Mouse (Mus musculus) mature B cell (primary cell): ENCODE measurements around the gene Rnf207.

ENCODE experiments used
- in situ Hi-C: fragments of 300-500 bp; cut with MboI; formaldehyde crosslinking; loops from 2 replicates; pipeline ENCODE4 v1.14.3; 2019

Gene Rnf207

GRCm38 (mm10) chr4:152294188-152294929 is 24.4 kb downstream of the Rnf207 start:
- in situ Hi-C loops, result loop anchor here (5.0 kb wide), 1 partner anchor 122 kb away; no protein-coding TSS in a partner anchor

DNA sequence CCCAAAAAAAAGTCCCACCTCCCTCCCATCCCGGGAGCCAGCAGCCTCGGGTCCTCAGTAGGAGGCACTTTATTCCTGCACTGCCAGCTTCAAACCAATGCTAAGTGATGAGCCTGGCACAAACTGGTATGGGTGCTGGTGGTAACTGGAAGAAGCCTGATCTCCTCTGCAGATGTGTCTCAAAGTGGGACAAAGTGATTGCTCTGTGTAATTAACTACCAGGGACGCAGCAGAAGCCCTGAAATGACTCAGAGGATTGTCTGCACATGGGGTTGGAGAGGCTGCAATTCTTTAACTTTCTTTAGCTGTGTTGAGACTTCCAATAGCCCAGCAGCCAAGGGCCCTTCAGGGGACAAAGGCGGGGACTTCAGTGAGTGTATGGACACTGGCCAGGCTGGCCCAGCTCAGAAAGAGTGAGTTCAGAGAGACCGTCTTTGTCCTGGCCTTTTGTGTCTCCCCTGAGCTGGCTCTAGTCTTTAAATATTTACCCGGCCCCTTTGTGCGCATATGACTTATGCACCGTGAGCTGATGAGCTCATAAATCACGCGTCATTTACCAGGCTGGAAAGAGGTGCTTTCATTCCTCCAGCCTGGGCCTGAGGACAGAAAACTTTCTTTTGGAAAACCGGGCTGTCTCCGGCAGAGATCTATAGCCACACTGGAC is 26.6 kb downstream of the Rnf207 start:
- in situ Hi-C loops, result loop anchor here (5.0 kb wide), 1 partner anchor 120 kb away; no protein-coding TSS in a partner anchor

DNA sequence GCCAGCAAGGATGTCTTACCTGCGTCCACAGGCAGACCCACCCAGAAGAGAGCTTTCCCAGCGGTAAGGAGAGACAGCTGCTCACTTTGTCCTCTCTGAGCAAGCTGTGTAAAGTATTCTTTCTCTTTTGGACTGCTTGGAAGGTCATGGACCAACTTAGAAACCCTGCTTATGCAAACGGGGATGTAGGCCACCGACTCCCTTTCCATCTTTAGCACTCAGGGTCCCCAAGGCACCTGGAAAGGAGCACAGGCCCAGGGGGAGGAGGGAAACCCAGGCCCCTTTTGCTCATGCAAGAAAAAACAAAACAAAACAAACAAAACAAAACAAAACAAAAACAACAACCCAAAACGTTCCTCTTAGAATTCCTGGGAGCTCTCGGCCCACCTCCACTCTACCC is 27.2 kb downstream of the Rnf207 start, which contains the start of gene Hes3:
Gene Hes3, minus strand, starts transcription at position 101 of the 400 bp plus-strand sequence.
- in situ Hi-C loops, result loop anchor here (5.0 kb wide), 1 partner anchor 119 kb away; no protein-coding TSS in a partner anchor

DNA sequence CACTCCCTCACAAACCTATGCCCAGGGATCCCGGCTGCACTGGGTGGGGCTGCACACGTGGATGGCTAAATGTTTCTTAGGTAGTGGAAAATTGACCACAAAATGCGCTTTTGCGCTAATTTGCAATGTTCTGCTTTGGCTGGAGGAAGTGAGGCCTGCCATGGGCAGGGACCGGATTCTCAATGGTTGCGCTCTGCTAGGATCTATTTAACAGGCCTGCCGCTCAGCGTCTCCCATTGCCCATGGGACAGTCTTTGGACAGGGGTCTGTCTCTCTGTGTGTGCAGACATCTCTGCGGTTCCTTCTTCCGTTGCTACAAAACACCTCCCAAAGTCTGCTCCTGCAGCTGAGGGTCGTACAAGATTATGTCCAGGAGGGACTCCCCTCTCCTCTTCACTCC is 27.8 kb downstream of the Rnf207 start:
- in situ Hi-C loops, result loop anchor here (5.0 kb wide), 1 partner anchor 119 kb away; no protein-coding TSS in a partner anchor

DNA sequence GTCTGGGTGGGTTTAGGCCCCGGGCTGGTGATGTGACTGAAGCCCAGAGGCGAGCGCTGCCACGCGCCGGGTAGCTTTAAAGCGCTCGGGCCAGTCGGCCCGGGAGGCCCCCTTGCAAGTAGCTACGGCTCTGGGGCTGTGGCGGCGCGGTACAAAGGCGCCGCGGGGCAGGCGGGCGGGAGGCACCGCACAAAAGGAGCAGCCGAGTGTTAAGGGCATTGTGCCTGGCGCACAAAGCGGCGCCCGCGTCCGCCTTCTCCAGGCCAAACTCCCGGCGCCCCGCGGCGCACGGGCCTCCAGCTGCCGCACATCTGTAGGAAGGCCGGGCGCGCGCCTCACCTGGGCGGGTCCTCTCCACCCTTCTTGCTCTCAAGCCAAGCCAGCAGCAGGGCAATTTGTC is 28.4 kb downstream of the Rnf207 start:
- in situ Hi-C loops, result loop anchor here (5.0 kb wide), 1 partner anchor 118 kb away; no protein-coding TSS in a partner anchor

DNA sequence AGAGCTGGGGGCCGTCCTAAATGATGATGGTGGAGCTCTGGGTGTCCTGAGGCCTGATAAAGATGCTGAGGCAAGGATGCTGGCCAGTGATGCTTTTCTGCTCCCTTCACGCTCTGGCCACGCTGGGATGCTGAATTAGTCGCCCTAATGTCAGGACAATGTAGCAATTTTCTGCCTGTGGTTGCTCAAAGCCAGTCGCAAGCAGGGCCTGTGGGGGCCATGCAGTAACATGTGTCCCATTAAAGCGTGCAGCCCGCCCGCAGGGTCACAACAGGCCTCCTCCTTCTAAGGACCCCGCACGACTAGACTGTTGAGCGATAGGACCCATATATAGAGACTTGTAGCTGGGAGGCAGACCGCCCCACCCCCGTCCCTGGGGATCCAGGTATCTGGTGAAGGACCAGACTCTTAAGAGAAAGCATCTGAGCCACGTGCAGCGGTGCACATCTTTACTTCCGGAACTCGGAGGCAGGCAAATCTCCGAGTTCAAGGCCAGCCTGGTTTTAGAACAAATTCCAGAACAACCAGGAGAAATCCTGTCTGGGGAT is 30.3 kb downstream of the Rnf207 start:
- in situ Hi-C loops, result no loop called here

DNA sequence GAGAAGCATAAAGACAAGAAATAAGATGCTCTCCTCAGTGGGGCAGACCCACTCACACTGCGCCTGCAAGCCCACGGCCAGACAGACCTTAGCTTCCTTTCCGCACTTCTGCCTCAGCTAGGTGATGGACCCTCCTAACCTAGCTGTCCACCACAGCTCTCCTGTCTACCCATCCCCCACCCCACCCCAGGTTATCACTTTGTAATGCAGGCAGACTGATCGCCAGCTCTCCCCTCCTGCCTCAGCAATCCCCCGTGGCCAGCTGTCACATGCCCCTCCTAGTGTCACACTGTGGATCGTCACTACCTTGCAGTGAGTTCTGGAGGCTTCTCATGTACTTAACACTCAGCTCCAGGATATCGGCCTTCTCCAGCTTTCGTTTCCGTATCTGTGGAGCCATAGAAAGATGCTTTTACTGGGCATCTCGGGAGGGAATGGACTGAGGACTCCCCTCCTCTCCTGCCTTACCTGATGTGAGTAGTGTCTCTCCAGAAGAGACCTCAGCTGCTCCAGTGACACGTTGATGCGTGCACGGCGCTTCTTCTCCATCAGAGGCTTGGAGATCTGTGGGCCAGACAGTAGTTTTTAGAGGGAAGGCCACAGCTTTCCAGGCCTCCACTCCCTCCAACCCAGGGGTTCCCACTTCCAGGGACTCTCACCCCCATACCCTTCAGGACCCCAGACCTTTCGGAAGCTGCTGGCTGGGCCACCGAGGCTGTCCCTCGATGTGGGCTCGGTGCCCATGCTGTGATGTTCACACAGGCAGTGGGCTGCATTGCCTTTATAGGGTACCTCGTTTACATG is 31.3 kb downstream of the Rnf207 start:
- in situ Hi-C loops, result no loop called here

DNA sequence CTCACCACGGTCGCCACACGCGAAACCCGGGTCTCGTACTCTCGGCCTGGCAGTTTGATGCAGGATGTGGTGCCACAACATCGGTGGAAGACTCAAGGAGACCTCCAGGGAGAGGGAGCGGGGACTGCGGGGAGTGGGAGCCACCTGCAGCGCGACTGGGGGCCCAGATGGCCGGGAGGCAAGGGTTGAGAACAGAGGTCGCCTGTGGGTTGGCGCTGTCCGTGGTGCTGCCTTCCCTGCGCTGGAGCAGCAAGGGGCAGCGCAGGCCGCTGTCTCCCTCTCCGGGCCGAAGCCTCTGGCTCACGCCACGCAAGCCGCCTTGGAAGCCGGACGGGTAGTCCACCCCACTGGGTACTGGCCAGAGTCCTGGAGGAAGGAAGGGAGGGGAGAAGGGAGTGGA is 31.9 kb downstream of the Rnf207 start:
- in situ Hi-C loops, result no loop called here

- in situ Hi-C loops, result no loop called here
These were observed 32.6 kb downstream of the Rnf207 start for GRCm38 (mm10) chr4:152286183-152286582.

DNA sequence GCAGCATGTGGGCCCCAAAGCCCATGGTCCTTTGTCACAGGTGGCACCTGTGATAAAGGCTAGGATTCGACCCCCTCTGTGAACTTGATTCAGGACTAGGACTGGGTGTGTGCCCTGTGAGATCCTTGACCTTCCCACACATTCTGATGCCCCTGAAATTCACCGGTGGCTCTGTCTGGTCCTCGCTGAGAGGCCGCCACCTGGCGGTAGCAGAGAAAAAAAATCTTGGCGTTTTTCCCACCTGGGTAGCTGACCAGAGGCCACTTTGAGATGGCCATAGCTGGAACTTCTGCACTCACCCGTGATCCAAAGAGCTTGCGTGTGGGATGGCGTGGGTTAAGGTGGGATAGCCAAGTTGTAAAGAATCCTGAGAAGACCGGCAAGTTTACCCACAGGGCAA is 33.3 kb downstream of the Rnf207 start:
- in situ Hi-C loops, result no loop called here

DNA sequence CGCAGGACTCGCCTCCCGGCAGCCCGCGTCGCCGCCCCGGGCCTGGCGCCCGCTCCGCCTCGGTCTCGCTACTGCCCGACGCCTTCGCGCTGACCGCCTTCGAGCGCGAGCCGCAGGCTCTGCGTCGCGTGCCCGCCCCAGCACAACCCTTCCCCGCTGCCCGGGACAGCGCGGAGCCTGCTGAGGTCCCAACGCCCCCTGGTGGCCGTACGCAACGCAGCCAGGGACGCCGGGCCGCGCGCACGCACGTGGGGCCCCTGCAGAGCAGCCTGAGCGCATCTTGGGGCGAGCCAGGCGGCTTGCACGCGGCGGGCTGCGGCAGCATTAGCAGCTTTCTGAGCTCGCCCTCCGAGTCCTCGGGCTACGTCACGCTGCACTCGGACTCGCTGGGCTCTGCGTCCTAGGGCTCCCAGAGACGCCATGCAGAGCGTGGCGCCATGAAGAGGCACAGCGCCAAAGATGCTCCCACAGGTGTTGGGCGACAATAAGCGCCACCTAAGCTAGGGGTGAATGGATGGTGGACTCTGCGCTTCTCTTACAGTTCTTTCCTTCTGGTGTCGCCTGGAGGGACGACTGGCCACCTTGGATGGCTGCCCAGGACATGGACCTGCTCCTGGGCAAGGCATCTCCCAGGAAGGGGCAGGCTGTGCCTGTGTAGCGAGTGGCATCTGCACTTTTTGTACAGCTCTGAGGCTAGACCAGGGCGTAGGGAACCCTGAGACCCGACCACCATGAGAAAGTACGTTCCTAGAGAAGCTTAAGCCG is 35.4 kb downstream of the Rnf207 start:
- in situ Hi-C loops, result no loop called here

- in situ Hi-C loops, result no loop called here
These were observed 36.1 kb downstream of the Rnf207 start for GRCm38 (mm10) chr4:152282721-152283120.

DNA sequence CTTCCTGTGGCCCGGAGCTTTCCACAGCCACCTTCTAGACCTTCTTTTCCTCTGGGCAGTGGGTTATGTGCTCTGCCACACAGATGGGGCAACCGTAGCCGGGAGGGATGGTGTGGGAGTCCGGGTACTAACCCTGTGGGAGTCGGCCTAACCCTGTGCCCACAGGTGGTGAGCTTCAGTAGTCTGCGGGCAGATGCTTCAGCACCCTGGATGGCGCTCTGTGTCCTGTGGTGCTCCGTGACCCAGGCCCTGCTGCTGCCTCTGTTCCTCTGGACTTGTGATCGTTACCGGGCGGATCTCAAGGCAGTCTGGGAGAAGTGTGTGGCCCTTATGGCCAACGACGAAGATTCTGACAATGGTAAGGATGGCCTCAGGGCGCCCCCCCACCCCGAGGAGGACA is 37.2 kb downstream of the Rnf207 start:
- in situ Hi-C loops, result no loop called here

GRCm38 (mm10) chr4:152278986-152279385 is 39.8 kb downstream of the Rnf207 start:
- in situ Hi-C loops, result no loop called here

DNA sequence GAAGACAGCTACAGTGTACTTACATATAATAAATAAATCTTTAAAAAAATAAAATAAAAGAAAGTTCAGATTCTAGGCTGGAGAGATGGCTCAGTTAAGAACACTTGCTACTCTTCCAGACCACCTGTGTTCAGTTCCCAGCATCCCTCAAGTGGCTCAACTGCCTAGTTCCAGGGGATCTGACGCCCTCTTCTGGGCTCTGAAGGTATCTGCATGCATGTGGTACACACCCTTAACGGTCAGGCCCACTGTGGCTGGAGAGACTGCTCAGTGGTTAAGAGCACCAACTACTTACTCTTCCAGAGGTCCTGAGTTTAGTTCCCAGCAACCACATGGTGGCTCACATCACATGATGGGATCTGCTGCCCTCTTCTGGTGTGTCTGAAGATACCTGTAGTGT is 40.9 kb downstream of the Rnf207 start:
- in situ Hi-C loops, result no loop called here

- in situ Hi-C loops, result no loop called here
These were observed 42.1 kb downstream of the Rnf207 start for GRCm38 (mm10) chr4:152276389-152277347.

DNA sequence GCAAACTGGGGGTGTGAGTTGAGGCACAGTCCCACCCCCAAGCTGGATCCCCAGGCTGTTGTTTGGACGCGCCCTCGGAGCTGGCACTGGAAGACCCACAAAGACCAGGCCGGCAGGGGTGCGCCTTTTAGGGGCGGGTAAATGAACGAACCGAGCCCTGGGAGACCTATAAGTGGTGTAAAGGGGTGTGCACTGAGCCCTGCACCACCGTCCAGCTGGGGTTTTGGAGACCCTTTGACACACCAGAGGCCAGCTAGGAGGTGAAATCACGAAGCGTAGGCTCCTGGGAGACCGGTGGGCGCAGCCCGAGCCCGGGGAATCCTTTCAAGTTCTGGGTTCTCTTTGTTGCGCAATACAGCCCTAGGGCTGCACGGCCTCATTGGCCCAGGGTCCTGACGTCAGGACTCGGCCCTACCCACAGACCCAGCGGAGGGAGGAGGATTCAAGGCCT is 44.1 kb downstream of the Rnf207 start:
- in situ Hi-C loops, result no loop called here

- in situ Hi-C loops, result no loop called here
These were observed 45.1 kb downstream of the Rnf207 start, which contains the start of gene Gpr153 for GRCm38 (mm10) chr4:152273621-152274236. TSS of gene Gpr153 (plus strand) at chr4:152274232.

DNA sequence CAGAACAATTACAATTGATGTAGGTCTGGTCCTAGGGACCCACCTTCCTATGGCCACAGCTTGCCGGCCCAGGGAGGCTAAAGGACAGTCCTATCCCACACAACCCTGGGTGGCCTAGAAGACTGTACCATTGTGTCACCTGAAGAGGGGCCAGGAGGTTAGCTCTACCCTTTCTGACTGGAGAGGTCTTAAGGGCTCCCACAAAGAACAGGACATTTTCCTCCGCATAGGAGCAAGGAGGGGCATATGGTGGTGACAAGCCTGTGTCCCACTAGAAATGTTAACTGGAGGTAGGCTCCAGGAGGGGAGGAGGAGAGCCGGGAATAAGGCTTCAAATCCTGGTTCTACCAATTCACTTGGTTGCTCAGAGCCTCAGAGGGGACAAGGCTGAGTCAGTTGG is 45.6 kb downstream of the Rnf207 start:
- in situ Hi-C loops, result no loop called here
